Mouse (Mus musculus) cerebellum, adult 2 months (tissue): ENCODE results near the gene Nek3. TPM values are rescaled to one million over a fixed set of nuclear protein-coding genes. Genes with fewer than 3 reads are reported as not detected.
"Not testable (repeated sequence)": the region's sequence is repeated elsewhere in the genome, so short reads cannot be mapped to it uniquely, and the experiment has no call there.

Source experiments
- DNase-seq, 2 experiments: peaks; one replicate each; pipeline ENCODE4 v3.0.0; 2021
- H3K27ac ChIP-seq: fragments of 200-500 bp; 2 replicates; pipeline ENCODE4 v1.5.1; 2012; ENCODE audit warnings: low read length, control low read depth, inconsistent platforms; ENCODE audit not compliant: insufficient read depth
- H3K27me3 ChIP-seq: fragments of 200-500 bp; 2 replicates; pipeline ENCODE4 v1.6.1; 2012; ENCODE audit warnings: inconsistent platforms, mild to moderate bottlenecking, low read length, moderate library complexity; ENCODE audit not compliant: control insufficient read depth, insufficient read depth
- H3K4me1 ChIP-seq: fragments of 200-500 bp; 2 replicates; pipeline ENCODE4 v1.6.1; 2011; ENCODE audit warnings: low read length; ENCODE audit not compliant: control insufficient read depth, insufficient read depth
- H3K4me3 ChIP-seq: fragments of 200-500 bp; replicated peaks from 2 replicates; pipeline ENCODE3; 2011; ENCODE audit warnings: mild to moderate bottlenecking, low read depth, low read length, control low read depth; ENCODE audit not compliant: insufficient read depth
- CTCF ChIP-seq: fragments of 200-500 bp; IDR thresholded peaks from 2 replicates; pipeline ENCODE4 v1.5.1; 2011; ENCODE audit warnings: low read depth, mild to moderate bottlenecking, control low read depth, low read length, moderate library complexity, borderline replicate concordance; ENCODE audit not compliant: insufficient read depth
- POLR2A ChIP-seq: fragments of 200-500 bp; IDR thresholded peaks from 2 replicates; pipeline ENCODE4 v1.6.1; 2011; ENCODE audit warnings: low read length, control low read depth, borderline replicate concordance; ENCODE audit not compliant: insufficient read depth
- WGBS: fragments of 180-500 bp; shearing (Covaris S2); methylation state at CpG from one replicate; pipeline ENCODE4 v1.1.7; 2018; 5-methylcytosine and 5-hydroxymethylcytosine counted together
- polyA plus RNA-seq: library from polyadenylated mRNA; depleted of rRNA; stranded (reverse); fragments of >200 nt; gene quantifications from 2 replicates; pipeline ENCODE4 v1.2.3, GENCODE M21; 2012

The Nek3 gene
- polyA plus RNA-seq, 1 experiment = 7.0 TPM

- WGBS = 92% methylated on average over 4 of the region's 4 CpGs
- TF ChIP-seq CTCF = no peak
- TF ChIP-seq POLR2A = no peak
- H3K4me1 ChIP-seq = peaks cover 3% of the 10 kb centered on the region; the same call in 1 of the 2 replicates
- no peak for DNase-seq
- H3K4me3 ChIP-seq = no peak overlapping the region
- H3K27ac ChIP-seq = no peak overlapping the region
- H3K27me3 ChIP-seq = no peaks in the 10 kb centered on the region
Observed at GRCm38 (mm10) chr8:22141836-22142385, 24.3 kb downstream of the Nek3 start.

- H3K4me1 ChIP-seq, H3K4me3 ChIP-seq, H3K27ac ChIP-seq, H3K27me3 ChIP-seq: not testable (repeated sequence)
- WGBS = 18% methylated on average over 9 of the region's 9 CpGs
- DNase-seq = peak; percentile 47 to 68
Observed at GRCm38 (mm10) chr8:22136462-22136861, 29.8 kb downstream of the Nek3 start.

GRCm38 (mm10) chr8:22134750-22135135 lies 31.5 kb downstream of the Nek3 start:
- no peaks in the 10 kb centered on the region for H3K27me3 ChIP-seq
- TF ChIP-seq POLR2A (no peak), CTCF (no peak)
- 90% methylated on average over 5 of the region's 5 CpGs for WGBS
- no peak overlapping the region for H3K27ac ChIP-seq
- no peak for DNase-seq
- H3K4me1 ChIP-seq = no peaks in the 10 kb centered on the region
- no peak overlapping the region for H3K4me3 ChIP-seq

GRCm38 (mm10) chr8:22134078-22134749 lies 32.0 kb downstream of the Nek3 start:
- Histone ChIP-seq H3K4me1 (no peaks in the 10 kb centered on the region), H3K27me3 (no peaks in the 10 kb centered on the region), H3K4me3 (no peak overlapping the region), H3K27ac (no peak overlapping the region)
- no peak for DNase-seq
- 94% methylated on average over 7 of the region's 7 CpGs for WGBS
- TF ChIP-seq CTCF (no peak), POLR2A (no peak)

GRCm38 (mm10) chr8:22132062-22132461 lies 34.2 kb downstream of the Nek3 start:
- no peaks in the 10 kb centered on the region for H3K4me1 ChIP-seq
- no peak for TF ChIP-seq POLR2A
- no peak for TF ChIP-seq CTCF
- WGBS = 93% methylated on average over 12 of the region's 12 CpGs

GRCm38 (mm10) chr8:22124220-22125152 lies 41.7 kb downstream of the Nek3 start, which contains the start of gene Nek5:
TSS of gene Nek5 (minus strand) at chr8:22125053.
- no peak for TF ChIP-seq POLR2A
- peak; percentile 36; the same call in 1 of the 2 replicates for TF ChIP-seq CTCF
- WGBS = 3% methylated on average over 29 of the region's 29 CpGs
- no peaks in the 10 kb centered on the region for H3K4me1 ChIP-seq
- H3K27me3 ChIP-seq = no peaks in the 10 kb centered on the region
- peak within 1 kb of the TSS; percentile 1 for H3K4me3 ChIP-seq
- no peak within 1 kb of the TSS for H3K27ac ChIP-seq
- no peak for DNase-seq

More at GRCm38 (mm10) chr8:22132062-22132461, 34.2 kb downstream of the Nek3 start:
- Histone ChIP-seq H3K4me3 (no peak overlapping the region), H3K27me3 (no peaks in the 10 kb centered on the region), H3K27ac (no peak overlapping the region)
- no peak for DNase-seq

- Histone ChIP-seq H3K27me3 (no peaks in the 10 kb centered on the region; the same call in 1 of the 2 replicates), H3K4me3 (no peak overlapping the region), H3K27ac (no peak overlapping the region), H3K4me1 (no peaks in the 10 kb centered on the region)
- no peak for DNase-seq
- 85% methylated on average over 4 of the region's 4 CpGs for WGBS
- TF ChIP-seq CTCF (no peak), POLR2A (no peak)
Observed at GRCm38 (mm10) chr8:22107020-22107419, 59.2 kb downstream of the Nek3 start.
